Mouse (Mus musculus) Patski (cell line): ENCODE data around the gene Tmem170b. TPM values are rescaled to one million over a fixed set of nuclear protein-coding genes. Genes with fewer than 3 reads are reported as not detected.
"Not testable (repeated sequence)": the region's sequence is repeated elsewhere in the genome, so short reads cannot be mapped to it uniquely, and the experiment has no call there.

ENCODE experiments used
- ATAC-seq: fragments of 100-300 bp; one replicate; pipeline ENCODE4 v1.8.0; 2021
- CTCF ChIA-PET: fragments of 350-600 bp; sonication (Branson Sonifier 250); formaldehyde crosslinking; loops from one replicate; lab custom pipeline; 2022; ENCODE audit warnings: inconsistent platforms; lab: Charles Lee
- POLR2A ChIA-PET: fragments of 350-600 bp; sonication (Branson Sonifier 250); formaldehyde crosslinking; loops from one replicate; lab custom pipeline; 2022; ENCODE audit warnings: antibody characterized with exemption, inconsistent platforms; lab: Charles Lee
- DNase-seq: peaks from one replicate; pipeline ENCODE4 v3.0.0-alpha.2; 2011; ENCODE audit warnings: low read depth, low spot score
- H3K27me3 ChIP-seq: fragments of 371-371 bp; one replicate; pipeline ENCODE4 v1.5.1; 2021
- CTCF ChIP-seq: fragments of 100-300 bp; IDR thresholded peaks from one replicate; pipeline ENCODE4 v1.5.1; 2021
- in situ Hi-C: fragments of 300-500 bp; cut with MboI; formaldehyde crosslinking; loops from 3 replicates; pipeline ENCODE4 v1.11.1; 2018; ENCODE audit warnings: low pct_unique_long_range_greater_than_20kb, mixed read lengths
- polyA plus RNA-seq: library from polyadenylated mRNA; unstranded; gene quantifications from one replicate; pipeline ENCODE4 v1.2.3, GENCODE M21; 2021

Gene Tmem170b
- polyA plus RNA-seq, 1 experiment from 2014 or later: 8.6 TPM

DNA sequence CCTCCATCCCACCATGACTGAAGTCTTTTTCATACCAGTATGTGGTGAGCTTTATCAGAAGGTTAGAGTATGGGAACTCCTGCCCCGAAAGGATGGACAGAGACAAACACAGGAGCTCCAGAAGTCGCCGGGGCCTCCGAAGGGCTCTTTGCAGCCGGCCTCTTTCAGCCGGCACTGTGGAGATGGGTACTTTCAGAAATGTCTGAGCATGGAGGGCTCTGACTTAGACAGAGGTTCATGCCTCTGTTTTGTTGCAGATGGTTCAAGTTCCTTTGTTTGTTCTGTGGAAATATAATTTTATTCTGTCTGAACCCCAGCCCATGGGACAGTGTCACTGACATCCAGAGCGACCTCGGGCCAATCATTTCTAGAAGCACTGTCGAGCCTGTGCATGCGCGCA lies 55.4 kb downstream of the Tmem170b start:
- ChIA-PET POLR2A (interaction anchor here (0.6 to 4.6 kb wide), 3 partner anchors 15 to 925 kb away, joined by 3 to 24 read pairs (median 8); no protein-coding TSS in a partner anchor), CTCF (interaction anchor here (1.1 to 2.6 kb wide), 6 partner anchors 17 to 49 kb away, joined by 3 to 9 read pairs (median 5); no protein-coding TSS in a partner anchor)
- H3K27me3 ChIP-seq: no peaks in the 10 kb centered on the region
- in situ Hi-C loops: no loop called here
- DNase-seq (no peak), ATAC-seq (no peak)
- no peak for TF ChIP-seq CTCF

DNA sequence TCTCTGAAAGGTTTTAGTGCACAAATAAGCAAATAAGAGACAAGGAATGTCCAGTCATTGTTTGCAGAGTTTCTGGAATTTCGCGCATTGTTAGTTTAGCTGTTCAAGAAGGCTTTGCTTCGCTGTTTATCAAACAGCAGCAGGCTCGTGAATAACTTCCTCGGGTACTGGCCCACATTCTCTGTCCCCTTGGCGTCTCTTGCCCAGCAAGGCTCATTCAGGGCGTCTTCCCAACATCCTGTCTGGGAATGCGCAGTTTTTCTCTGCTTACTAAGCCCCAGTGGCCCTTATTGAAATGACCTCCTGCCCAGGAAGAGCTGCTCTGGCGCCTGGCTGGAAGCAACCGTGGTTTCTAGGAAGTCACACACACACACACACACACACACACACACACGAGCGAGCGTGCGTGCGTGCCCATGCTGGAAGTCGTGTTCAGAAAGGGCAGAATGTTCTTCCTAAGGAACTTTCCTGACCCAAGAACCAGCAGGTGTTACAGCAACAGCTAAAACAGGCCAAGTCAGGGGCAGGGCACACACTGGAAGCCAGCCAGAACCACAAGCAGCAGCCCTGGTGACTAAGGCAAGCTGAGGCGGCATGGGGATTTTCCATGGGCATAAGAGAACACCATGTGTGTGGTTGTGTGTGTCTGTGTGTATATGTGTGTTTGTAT lies 56.8 kb downstream of the Tmem170b start:
- ChIA-PET POLR2A (interaction anchor here (0.6 to 4.6 kb wide), 9 partner anchors 9 to 639 kb away, joined by 3 to 24 read pairs (median 4); partner anchors contain the start of gene Edn1), CTCF (interaction anchor here (0.7 to 3.4 kb wide), 7 partner anchors 10 to 33 kb away, joined by 3 to 10 read pairs (median 4); no protein-coding TSS in a partner anchor)
- ATAC-seq: peak; percentile 87
- peak; percentile 87 for DNase-seq
- in situ Hi-C loops: no loop called here
- peak; percentile 14 for TF ChIP-seq CTCF
- no peaks in the 10 kb centered on the region for H3K27me3 ChIP-seq

DNA sequence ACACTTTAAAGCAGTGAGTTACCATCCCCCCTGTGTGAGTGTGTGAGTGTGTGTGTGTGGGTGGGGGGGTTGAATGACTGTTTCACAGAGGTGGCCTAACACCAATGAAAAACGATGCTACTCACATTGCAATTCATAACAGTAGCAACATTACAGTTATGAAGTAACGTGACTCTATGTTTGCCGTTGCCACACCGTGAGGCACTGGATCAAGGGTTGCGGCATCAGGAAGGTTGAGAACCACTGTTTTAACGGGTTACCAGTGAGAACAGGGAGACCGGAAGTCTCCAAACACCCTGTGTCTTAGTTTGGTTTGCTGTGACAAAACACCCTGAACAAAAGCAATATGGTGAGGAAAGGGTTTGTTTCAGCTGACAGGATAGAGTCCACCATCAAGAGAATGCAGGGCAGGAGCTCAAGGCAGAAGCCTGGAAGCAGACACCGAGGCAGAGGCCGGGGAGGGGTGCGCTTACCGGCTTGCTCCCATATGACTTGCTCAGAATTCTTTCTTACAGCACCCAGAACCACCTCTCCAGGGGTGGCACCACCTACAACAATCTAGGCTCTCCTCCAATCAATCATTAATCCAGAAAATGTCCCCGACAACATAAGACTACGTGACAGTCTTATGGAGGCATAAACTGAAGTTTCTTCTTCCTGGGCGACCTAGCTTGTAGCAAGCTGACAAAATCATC lies 57.9 kb downstream of the Tmem170b start:
- no peak for TF ChIP-seq CTCF
- DNase-seq: no peak
- CTCF ChIA-PET: interaction anchor here (0.6 to 3.4 kb wide), 8 partner anchors 9 to 672 kb away, joined by 3 to 10 read pairs (median 4); no protein-coding TSS in a partner anchor
- POLR2A ChIA-PET: interaction anchor here (0.6 to 4.6 kb wide), 5 partner anchors 9 to 387 kb away, joined by 3 to 24 read pairs (median 5); no protein-coding TSS in a partner anchor
- no peaks in the 10 kb centered on the region for H3K27me3 ChIP-seq
- ATAC-seq: no peak
- in situ Hi-C loops: no loop called here

DNA sequence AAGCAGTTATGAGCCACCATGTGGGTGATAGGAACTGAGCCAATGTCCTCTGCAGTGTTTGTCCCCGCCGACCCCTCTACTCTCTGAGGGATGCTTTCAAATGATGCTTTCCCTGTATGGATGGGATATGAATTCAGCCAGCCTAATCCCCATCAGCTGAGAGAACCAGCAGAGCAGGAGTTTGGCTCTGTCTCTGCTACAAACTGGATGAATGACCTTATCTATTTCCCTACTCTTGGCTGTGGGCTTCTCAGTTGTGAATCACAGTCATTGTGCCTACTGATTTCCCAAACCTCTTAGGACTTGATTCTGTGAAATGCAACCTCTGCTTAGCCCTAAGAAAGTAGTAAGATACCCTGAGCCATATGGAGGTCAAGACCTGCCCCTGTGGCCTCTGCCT lies 64.2 kb downstream of the Tmem170b start:
- CTCF ChIA-PET: interaction anchor here (1.6 to 1.7 kb wide), 2 partner anchors 12 to 14 kb away, joined by 3 to 4 read pairs; no protein-coding TSS in a partner anchor
- in situ Hi-C loops: no loop called here
- no peak for TF ChIP-seq CTCF
- ATAC-seq: no peak
- no peak for DNase-seq
- POLR2A ChIA-PET: interaction anchor here (1.5 to 1.7 kb wide), 2 partner anchors 19 to 632 kb away, joined by 5 to 9 read pairs; partner anchors contain the start of gene Edn1
- H3K27me3 ChIP-seq: no peaks in the 10 kb centered on the region

DNA sequence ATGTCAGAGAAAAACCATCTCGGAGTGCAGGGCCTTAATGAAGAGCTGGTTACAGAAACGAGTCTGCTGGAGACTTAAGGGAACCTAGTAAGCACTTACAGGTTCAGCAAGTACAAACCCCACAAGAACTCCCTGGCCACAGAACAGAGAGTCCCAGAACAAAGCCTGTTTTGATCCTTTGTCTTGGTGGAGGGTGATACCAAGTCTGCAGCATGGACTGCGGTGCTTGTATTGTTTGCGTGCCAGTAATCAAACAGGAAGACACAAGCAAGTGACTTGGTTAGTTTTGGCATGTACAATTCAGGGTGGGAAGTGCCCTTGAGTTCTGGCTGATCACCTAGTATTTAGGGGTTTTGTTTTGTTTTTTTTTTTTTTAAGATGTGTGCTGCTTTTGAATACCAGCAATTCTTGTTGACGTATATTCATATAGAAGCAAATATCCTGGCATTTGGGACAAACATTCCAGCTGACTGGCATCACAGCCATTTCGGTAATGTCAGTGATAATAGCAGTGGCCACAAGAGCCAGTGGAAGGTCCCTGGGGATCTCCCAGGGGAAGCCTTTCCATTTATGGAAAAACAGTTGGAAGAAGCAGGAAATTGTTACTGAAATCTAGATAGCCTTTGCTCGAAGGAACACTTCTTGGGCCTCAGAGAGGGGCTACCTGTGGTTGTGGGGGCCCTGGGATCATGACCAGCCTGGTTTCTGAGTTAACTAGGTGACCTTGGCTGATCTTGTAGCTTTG lies 64.9 kb downstream of the Tmem170b start:
- CTCF ChIA-PET: interaction anchor here (0.9 to 1.6 kb wide), 2 partner anchors 11 to 18 kb away, joined by 3 read pairs; no protein-coding TSS in a partner anchor
- DNase-seq: no peak
- TF ChIP-seq CTCF: no peak
- no peaks in the 10 kb centered on the region for H3K27me3 ChIP-seq
- POLR2A ChIA-PET: interaction anchor here (0.6 to 1.7 kb wide), 4 partner anchors 19 to 632 kb away, joined by 3 to 9 read pairs (median 4); partner anchors contain the start of gene Edn1
- no peak for ATAC-seq
- in situ Hi-C loops: no loop called here

DNA sequence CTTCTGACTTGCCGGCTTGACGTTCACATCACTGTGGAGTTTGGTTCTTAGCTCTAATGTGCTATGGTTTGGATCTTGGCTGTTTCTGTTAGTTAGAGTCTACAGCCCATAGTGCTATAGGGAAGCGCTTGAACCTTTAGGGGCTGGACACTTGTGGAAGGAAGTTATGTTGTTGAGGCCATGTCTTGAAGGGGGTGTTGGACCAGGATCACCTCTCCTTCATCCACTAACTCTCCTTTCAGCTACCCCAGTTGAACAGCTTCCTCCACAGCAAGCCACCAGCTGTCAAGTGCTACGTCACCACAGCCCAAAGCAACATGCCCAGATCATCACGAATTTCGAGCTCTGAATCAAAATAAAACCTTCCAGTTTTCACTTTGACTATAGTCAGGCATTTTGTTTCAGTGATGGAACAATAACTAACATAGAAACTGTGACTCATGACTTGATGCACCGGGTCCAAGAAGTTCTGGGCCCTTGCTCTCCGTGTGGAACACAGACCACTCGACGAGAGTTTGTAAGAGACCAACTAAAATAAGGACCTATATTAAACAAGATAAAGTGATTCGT lies 65.5 kb downstream of the Tmem170b start:
- ChIA-PET CTCF (interaction anchor here (0.9 to 1.6 kb wide), 2 partner anchors 10 to 18 kb away, joined by 3 read pairs; no protein-coding TSS in a partner anchor), POLR2A (interaction anchor here (0.6 to 1.4 kb wide), 3 partner anchors 9 to 267 kb away, joined by 3 to 4 read pairs (median 3); no protein-coding TSS in a partner anchor)
- ATAC-seq (no peak), DNase-seq (no peak)
- H3K27me3 ChIP-seq: no peaks in the 10 kb centered on the region
- in situ Hi-C loops: no loop called here
- no peak for TF ChIP-seq CTCF

DNA sequence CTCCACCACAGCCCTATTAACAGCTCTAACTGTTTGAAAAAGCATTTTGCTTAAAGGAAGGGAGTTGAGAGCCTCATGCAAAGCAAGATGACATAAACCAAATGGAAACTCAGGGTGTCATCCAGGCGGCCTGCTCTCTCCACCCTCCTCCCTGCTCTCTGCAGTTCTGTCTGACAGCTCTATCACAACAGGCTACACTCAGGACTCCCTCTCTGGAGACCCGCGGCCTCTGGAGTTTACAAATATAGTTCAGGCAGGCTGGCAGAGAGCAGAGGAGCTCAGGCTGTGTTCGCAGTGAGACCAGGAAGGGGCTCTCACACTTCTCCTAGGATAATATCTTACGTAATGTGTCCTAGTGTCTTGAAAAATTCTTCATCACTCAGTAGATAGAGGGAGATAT lies 67.2 kb downstream of the Tmem170b start:
- ATAC-seq, in situ Hi-C loops, H3K27me3 ChIP-seq, DNase-seq: not testable (repeated sequence)
- ChIA-PET CTCF (interaction anchor here (0.8 to 1.9 kb wide), 3 partner anchors 10 to 29 kb away, joined by 3 to 10 read pairs (median 3); no protein-coding TSS in a partner anchor), POLR2A (interaction anchor here (2.0 kb wide), 1 partner anchor 29 kb away, joined by 6 read pairs; no protein-coding TSS in a partner anchor)

DNA sequence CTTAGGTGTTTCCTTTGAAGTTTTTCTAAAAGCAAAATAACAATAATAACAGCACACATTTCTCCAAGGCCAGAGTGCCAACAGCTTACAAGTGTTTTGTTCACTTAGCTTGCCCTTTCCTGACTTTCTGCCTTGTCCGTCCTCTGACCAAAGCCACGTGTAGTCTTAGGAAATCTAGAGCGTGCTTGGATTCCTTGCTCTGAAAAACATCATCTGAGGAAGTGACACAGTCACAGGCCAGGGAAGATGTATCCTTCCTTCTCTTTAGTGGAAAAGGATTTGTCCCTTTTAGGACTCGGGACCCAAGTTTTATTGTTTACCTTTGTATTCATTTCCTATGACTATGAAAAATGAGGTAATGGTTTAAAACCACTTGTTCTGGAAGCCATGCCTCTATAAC lies 67.8 kb downstream of the Tmem170b start:
- in situ Hi-C loops: no loop called here
- POLR2A ChIA-PET: interaction anchor here (2.0 kb wide), 1 partner anchor 29 kb away, joined by 6 read pairs; no protein-coding TSS in a partner anchor
- no peak for TF ChIP-seq CTCF
- CTCF ChIA-PET: interaction anchor here (1.1 to 1.9 kb wide), 3 partner anchors 10 to 30 kb away, joined by 3 to 10 read pairs (median 4); no protein-coding TSS in a partner anchor
- DNase-seq: no peak
- no peak for ATAC-seq
- H3K27me3 ChIP-seq: no peaks in the 10 kb centered on the region

DNA sequence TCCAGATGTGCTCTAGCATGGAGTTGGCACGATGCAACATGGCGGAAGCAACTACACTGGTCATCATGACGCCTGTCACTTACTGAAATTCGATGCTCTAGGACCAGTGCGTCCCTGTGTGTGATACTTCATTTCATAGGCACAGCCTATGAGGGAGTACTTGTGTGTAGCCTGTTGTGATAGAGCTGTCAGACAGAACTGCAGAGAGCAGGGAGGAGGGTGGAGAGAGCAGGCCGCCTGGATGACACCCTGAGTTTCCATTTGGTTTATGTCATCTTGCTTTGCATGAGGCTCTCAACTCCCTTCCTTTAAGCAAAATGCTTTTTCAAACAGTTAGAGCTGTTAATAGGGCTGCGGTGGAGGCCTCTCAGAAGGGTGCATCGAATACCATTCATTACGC lies 68.9 kb downstream of the Tmem170b start:
- DNase-seq, in situ Hi-C loops, H3K27me3 ChIP-seq, ATAC-seq: not testable (repeated sequence)
- ChIA-PET POLR2A (interaction anchor here (2.0 to 3.4 kb wide), 2 partner anchors 14 to 30 kb away, joined by 6 to 24 read pairs; no protein-coding TSS in a partner anchor), CTCF (interaction anchor here (1.7 kb wide), 1 partner anchor 31 kb away, joined by 3 read pairs; no protein-coding TSS in a partner anchor)
